Mouse (Mus musculus): Measurements from ENCODE around the gene Lsm14a.

DNA sequence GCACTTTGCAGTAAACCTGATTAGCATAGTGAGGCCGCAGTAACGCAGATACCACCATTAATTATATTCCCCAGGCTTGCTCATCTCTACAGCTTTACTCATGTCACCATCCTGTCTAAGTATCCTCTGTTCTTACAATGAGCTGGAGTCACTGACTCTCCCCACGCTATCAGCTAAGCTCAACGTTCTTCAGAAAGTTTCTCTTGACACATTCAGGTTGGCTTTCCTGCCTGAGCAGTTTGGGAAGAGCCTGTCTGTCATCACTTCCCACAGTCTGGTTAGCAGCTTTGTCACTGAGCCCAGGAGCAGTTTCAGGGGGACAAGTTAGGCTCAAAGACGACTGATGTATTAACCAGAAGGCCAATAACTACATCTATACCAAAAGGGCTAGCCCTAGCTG is 84.5 kb downstream of the Lsm14a start:
- TF ChIP-seq SMC3 (IDR thresholded peaks at IDR 0.05; ENCODE audit: low read depth, low read length) = no peak
- TF ChIP-seq MAFK (IDR thresholded peaks at IDR 0.05; ENCODE audit: insufficient replicate concordance, low read length) = no peak
- TF ChIP-seq ETS1 (conservative IDR thresholded peaks at IDR 0.05; ENCODE audit: low read depth, low read length) = no peak
- TF ChIP-seq USF2 (conservative IDR thresholded peaks at IDR 0.05; ENCODE audit: low read depth, low read length) = no peak
- TF ChIP-seq JUN (IDR thresholded peaks at IDR 0.05; ENCODE audit: insufficient read depth, low read depth, low read length) = no peak
- no peak for TF ChIP-seq RAD21 (IDR thresholded peaks at IDR 0.05; ENCODE audit: low read depth, low read length)
- TF ChIP-seq USF1 (IDR thresholded peaks at IDR 0.05; ENCODE audit: low read depth, low read length) = no peak

Data from CH12.LX (cell line).